ENCODE assay signal across 9 mouse cellular contexts in genomic region chr4:140610841-140611609, GRCm38 (mm10). TPM values are rescaled to one million over a fixed set of nuclear protein-coding genes. Genes with fewer than 3 reads are reported as not detected.
DNase-seq lines count a peak whose midpoint lies in the region; ATAC-seq lines count a peak whose summit lies in the region.
"Had no signal": no experiment of that assay in that cellular context is flagged by ENCODE, and none has a peak within 500 bp of the region (broad histone marks: within the 10 kb centered on the region; RNA-seq: fewer than 3 reads in every experiment).

No protein-coding gene starts in this region.

- peaks cover 65% of the 10 kb centered on the region for H3K36me3 ChIP-seq in midbrain, embryonic 14.5 days (ENCODE audit: control insufficient read depth, insufficient read depth, low read length)
- 0 out of 2 replicates have a peak, but pooled peaks cover 5% of the 10 kb centered on the region for H3K36me3 ChIP-seq in midbrain, embryonic 16.5 days (ENCODE audit: control insufficient read depth, insufficient read depth, low read length)
- H3K36me3 ChIP-seq in limb, embryonic 10.5 days = peaks cover 81% of the 10 kb centered on the region

- H3K27me3 ChIP-seq in midbrain, embryonic 14.5 days (ENCODE audit: control insufficient read depth, insufficient read depth, low read length) = no peaks in the 10 kb centered on the region
- no peaks in the 10 kb centered on the region for H3K27me3 ChIP-seq in midbrain, embryonic 16.5 days (ENCODE audit: control insufficient read depth, insufficient read depth, low read depth, low read length)
- H3K27me3 ChIP-seq in limb, embryonic 10.5 days (ENCODE audit: low read depth, poor library complexity, severe bottlenecking) = no peaks in the 10 kb centered on the region

- no peaks in the 10 kb centered on the region for H3K9me3 ChIP-seq in midbrain, embryonic 14.5 days (ENCODE audit: control insufficient read depth, low read length)
- no peaks in the 10 kb centered on the region for H3K9me3 ChIP-seq in midbrain, embryonic 16.5 days (replicated peaks; ENCODE audit: control insufficient read depth, low read length, poor library complexity, severe bottlenecking)
- H3K9me3 ChIP-seq in limb, embryonic 10.5 days (replicated peaks) = no peaks in the 10 kb centered on the region

- H3K27ac ChIP-seq in midbrain, embryonic 14.5 days (replicated peaks; ENCODE audit: low read depth, low read length) = 0 out of 2 replicates have a peak overlapping the region, but pooled peaks have one; percentile 26
- H3K27ac ChIP-seq in midbrain, embryonic 16.5 days (ENCODE audit: low read length) = no peak overlapping the region; the same call in 1 of the 2 replicates
- H3K27ac ChIP-seq in limb, embryonic 10.5 days = peak overlapping the region; percentile 74

- H3K4me2 ChIP-seq in midbrain, embryonic 14.5 days (ENCODE audit: low read length) = no peak overlapping the region
- no peak overlapping the region for H3K4me2 ChIP-seq in midbrain, embryonic 16.5 days (ENCODE audit: low read length)

- no peak overlapping the region for H3K4me3 ChIP-seq in midbrain, embryonic 14.5 days (replicated peaks; ENCODE audit: low read depth, low read length)
- H3K4me3 ChIP-seq in midbrain, embryonic 16.5 days (ENCODE audit: low read depth, low read length) = no peak overlapping the region
- peak overlapping the region; percentile 2; the same call in 1 of the 2 replicates for H3K4me3 ChIP-seq in limb, embryonic 10.5 days

- ATAC-seq in midbrain, embryonic 14.5 days (ENCODE audit: low FRiP score, low TSS enrichment) = no peak
- no peak for ATAC-seq in midbrain, embryonic 16.5 days
- ATAC-seq: forebrain, postnatal 0 days had no signal

- H3K9ac ChIP-seq in midbrain, embryonic 14.5 days (replicated peaks; ENCODE audit: low read length) = no peak overlapping the region
- no peak overlapping the region for H3K9ac ChIP-seq in midbrain, embryonic 16.5 days (ENCODE audit: low read depth, low read length)
- H3K9ac ChIP-seq: forebrain, postnatal 0 days had no signal

- DNase-seq in heart, adult 11 months = peak; percentile 94
- DNase-seq in heart, postnatal 36 days = no peak
- no peak for DNase-seq in midbrain, embryonic 14.5 days
- DNase-seq in limb, embryonic 10.5 days (ENCODE audit: low spot score) = peak; percentile 35
- DNase-seq in spleen, postnatal 10 days (ENCODE audit: low spot score in 2 of 2) = no peak
- no peak for DNase-seq in natural killer cell, adult 2 months (ENCODE audit: low spot score in 2 of 2)
- no peak for DNase-seq in layer of hippocampus, adult 11-12 months (ENCODE audit: low spot score)
- DNase-seq: forebrain, postnatal 0 days had no signal

- WGBS in midbrain, embryonic 14.5 days = 35% methylated on average over 12 of the region's 12 CpGs
- WGBS in midbrain, embryonic 16.5 days = 35% methylated on average over 12 of the region's 12 CpGs
- WGBS in limb, embryonic 10.5 days = 8% methylated on average over 12 of the region's 12 CpGs

- H3K4me1 ChIP-seq in midbrain, embryonic 14.5 days (ENCODE audit: control insufficient read depth, insufficient read depth, low read length) = no peaks in the 10 kb centered on the region
- H3K4me1 ChIP-seq in midbrain, embryonic 16.5 days (ENCODE audit: control insufficient read depth, insufficient read depth, low read length) = no peaks in the 10 kb centered on the region
- H3K4me1 ChIP-seq in limb, embryonic 10.5 days = peaks cover 26% of the 10 kb centered on the region

- intact Hi-C loops in heart, postnatal 36 days (cut with DNase I) = no loop called here

RNA-seq across cellular contexts. Expression of gene Arhgef10l, which starts 54.8 kb away (rescaled TPM):
- 10 to 100 TPM; 62.5 to 65.0 TPM for total RNA-seq in heart, postnatal 36 days (2021)
- 18.7 and 24.6 TPM in 2 replicates for polyA plus RNA-seq in midbrain, embryonic 14.5 days (2014; fragmentation: Nextera tagmentation; extraction: Ambion mirVana)
- 24.5 and 27.8 TPM in 2 replicates for polyA plus RNA-seq in midbrain, embryonic 16.5 days (2015; fragmentation: Nextera tagmentation; extraction: Ambion mirVana)
- polyA plus RNA-seq in limb, embryonic 10.5 days (2016; fragmentation: Nextera tagmentation; extraction: Ambion mirVana) = 13.2 and 17.1 TPM in 2 replicates

Comparison
In these comparisons a context has a peak if more than half of its experiments do, and no peak if none do; other contexts are left out.
1. DNase-seq: peak in heart, adult 11 months (single experiment) and limb, embryonic 10.5 days (single experiment); none in heart, postnatal 36 days (0 of 2), midbrain, embryonic 14.5 days (single experiment), spleen, postnatal 10 days (0 of 2), natural killer cell, adult 2 months (0 of 2) and layer of hippocampus, adult 11-12 months (single experiment).